22 mouse cellular contexts compared by ENCODE assay signal in genomic region chr13:103115116-103115515, GRCm38 (mm10).
A peak's percentile ranks its signal among the peaks of the same experiment; 100 is the strongest.
DNase-seq lines count a peak whose midpoint lies in the region; ATAC-seq and TF ChIP-seq lines count a peak whose summit lies in the region.
"Had no signal": no experiment of that assay in that cellular context is flagged by ENCODE, and none has a peak within 500 bp of the region (broad histone marks: within the 10 kb centered on the region; RNA-seq: fewer than 3 reads in every experiment).

No protein-coding gene starts in this region.

- H3K9me3 ChIP-seq in hindbrain, postnatal 0 days (ENCODE audit: low read length) = no peaks in the 10 kb centered on the region
- no peaks in the 10 kb centered on the region for H3K9me3 ChIP-seq in hindbrain, embryonic 12.5 days (replicated peaks)
- H3K9me3 ChIP-seq in midbrain, embryonic 11.5 days (ENCODE audit: control insufficient read depth, low read length) = no peaks in the 10 kb centered on the region
- H3K9me3 ChIP-seq in midbrain, embryonic 10.5 days (replicated peaks) = no peaks in the 10 kb centered on the region
- H3K9me3 ChIP-seq: embryonic facial prominence, embryonic 10.5 days; embryonic facial prominence, embryonic 13.5 days; forebrain, embryonic 12.5 days; forebrain, embryonic 15.5 days; G1E; heart, embryonic 10.5 days; heart, embryonic 13.5 days; hindbrain, embryonic 15.5 days; intestine, embryonic 15.5 days had no signal

- H3K9ac ChIP-seq in hindbrain, postnatal 0 days (replicated peaks; ENCODE audit: low read length) = no peak overlapping the region
- H3K9ac ChIP-seq in hindbrain, embryonic 12.5 days = no peak overlapping the region
- no peak overlapping the region for H3K9ac ChIP-seq in midbrain, embryonic 11.5 days (ENCODE audit: low read length)
- H3K9ac ChIP-seq: embryonic facial prominence, embryonic 13.5 days; forebrain, embryonic 12.5 days; forebrain, embryonic 15.5 days; heart, embryonic 13.5 days; hindbrain, embryonic 15.5 days; intestine, embryonic 15.5 days had no signal

- H3K4me1 ChIP-seq in hindbrain, postnatal 0 days (ENCODE audit: insufficient read depth, low read length) = no peaks in the 10 kb centered on the region
- peaks cover 21% of the 10 kb centered on the region for H3K4me1 ChIP-seq in hindbrain, embryonic 12.5 days
- peaks cover 2% of the 10 kb centered on the region; the same call in 1 of the 2 replicates for H3K4me1 ChIP-seq in midbrain, embryonic 11.5 days (ENCODE audit: control insufficient read depth, insufficient read depth, low read length)
- H3K4me1 ChIP-seq in midbrain, embryonic 10.5 days = peaks cover 45% of the 10 kb centered on the region

- 82% methylated on average over 4 of the region's 4 CpGs for WGBS in hindbrain, postnatal 0 days
- 69% methylated on average over 4 of the region's 4 CpGs for WGBS in hindbrain, embryonic 12.5 days
- WGBS in midbrain, embryonic 11.5 days = 68% methylated on average over 4 of the region's 4 CpGs
- WGBS in midbrain, embryonic 10.5 days = 80% methylated on average over 4 of the region's 4 CpGs

- H3K4me3 ChIP-seq in hindbrain, postnatal 0 days (ENCODE audit: low read length) = no peak overlapping the region
- H3K4me3 ChIP-seq in hindbrain, embryonic 12.5 days = no peak overlapping the region
- H3K4me3 ChIP-seq in midbrain, embryonic 11.5 days (ENCODE audit: low read depth, low read length) = no peak overlapping the region
- H3K4me3 ChIP-seq in midbrain, embryonic 10.5 days = no peak overlapping the region
- H3K4me3 ChIP-seq: embryonic facial prominence, embryonic 10.5 days; embryonic facial prominence, embryonic 13.5 days; erythroblast, embryonic 14.5 days; forebrain, embryonic 12.5 days; forebrain, embryonic 15.5 days; heart, adult 2 months; heart, embryonic 10.5 days; heart, embryonic 13.5 days; hindbrain, embryonic 15.5 days; intestine, embryonic 15.5 days had no signal

- no peak for TF ChIP-seq CTCF in hindbrain, postnatal 0 days (IDR thresholded peaks at IDR 0.05; ENCODE audit: low read depth)

- no peaks in the 10 kb centered on the region for H3K36me3 ChIP-seq in hindbrain, postnatal 0 days (ENCODE audit: insufficient read depth, low read length)
- H3K36me3 ChIP-seq in hindbrain, embryonic 12.5 days = no peaks in the 10 kb centered on the region
- H3K36me3 ChIP-seq in midbrain, embryonic 11.5 days (ENCODE audit: control insufficient read depth, insufficient read depth, low read length) = no peaks in the 10 kb centered on the region
- H3K36me3 ChIP-seq in midbrain, embryonic 10.5 days = no peaks in the 10 kb centered on the region
- H3K36me3 ChIP-seq: embryonic facial prominence, embryonic 10.5 days; embryonic facial prominence, embryonic 13.5 days; forebrain, embryonic 12.5 days; forebrain, embryonic 15.5 days; G1E; heart, embryonic 10.5 days; heart, embryonic 13.5 days; hindbrain, embryonic 15.5 days; intestine, embryonic 15.5 days had no signal

- H3K4me2 ChIP-seq in hindbrain, postnatal 0 days (ENCODE audit: low read depth, low read length) = no peak overlapping the region
- H3K4me2 ChIP-seq in hindbrain, embryonic 12.5 days (replicated peaks) = no peak overlapping the region
- H3K4me2 ChIP-seq in midbrain, embryonic 11.5 days = no peak overlapping the region
- H3K4me2 ChIP-seq: embryonic facial prominence, embryonic 13.5 days; forebrain, embryonic 12.5 days; forebrain, embryonic 15.5 days; heart, embryonic 13.5 days; hindbrain, embryonic 15.5 days; intestine, embryonic 15.5 days had no signal

- no peaks in the 10 kb centered on the region for H3K27me3 ChIP-seq in hindbrain, postnatal 0 days (ENCODE audit: insufficient read depth, low read length)
- no peaks in the 10 kb centered on the region for H3K27me3 ChIP-seq in hindbrain, embryonic 12.5 days
- H3K27me3 ChIP-seq in midbrain, embryonic 11.5 days (ENCODE audit: control insufficient read depth, insufficient read depth, low read length) = no peaks in the 10 kb centered on the region
- 0 out of 2 replicates have a peak, but pooled peaks cover 5% of the 10 kb centered on the region for H3K27me3 ChIP-seq in midbrain, embryonic 10.5 days (ENCODE audit: low read depth, poor library complexity, severe bottlenecking)
- H3K27me3 ChIP-seq: CH12.LX; embryonic facial prominence, embryonic 13.5 days; forebrain, embryonic 12.5 days; forebrain, embryonic 15.5 days; heart, embryonic 13.5 days; hindbrain, embryonic 15.5 days; intestine, embryonic 15.5 days had no signal

- ATAC-seq in hindbrain, postnatal 0 days = no peak
- ATAC-seq in hindbrain, embryonic 12.5 days (ENCODE audit: low FRiP score) = no peak
- no peak for ATAC-seq in midbrain, embryonic 11.5 days (ENCODE audit: low FRiP score)
- ATAC-seq: intestine, embryonic 15.5 days had no signal

- 0 out of 2 replicates have a peak overlapping the region, but pooled peaks have one; percentile 41 for H3K27ac ChIP-seq in hindbrain, postnatal 0 days
- no peak overlapping the region for H3K27ac ChIP-seq in hindbrain, embryonic 12.5 days
- no peak overlapping the region for H3K27ac ChIP-seq in midbrain, embryonic 11.5 days (ENCODE audit: low read depth, low read length)
- H3K27ac ChIP-seq in midbrain, embryonic 10.5 days (replicated peaks) = no peak overlapping the region
- H3K27ac ChIP-seq: embryonic facial prominence, embryonic 13.5 days; forebrain, embryonic 12.5 days; forebrain, embryonic 15.5 days; heart, adult 2 months; heart, embryonic 10.5 days; intestine, embryonic 15.5 days had no signal

- no peak for DNase-seq in hindbrain, postnatal 0 days (ENCODE audit: low spot score)
- DNase-seq in midbrain, embryonic 11.5 days (ENCODE audit: low spot score, missing footprints) = peak; percentile 81
- DNase-seq in midbrain, embryonic 10.5 days (ENCODE audit: low spot score) = no peak
- DNase-seq in 3T3-L1 (ENCODE audit: low read depth, low spot score) (peak; percentile 64), NIH3T3 (ENCODE audit: low read depth) (peak; percentile 45)
- no peak for DNase-seq in adrenal gland, postnatal 10 days
- DNase-seq in cerebellum, adult 9-10 months = no peak
- DNase-seq: B cell, adult 2 months; embryo, embryonic 11 days had no signal

Comparison
In these comparisons a context has a peak if more than half of its experiments do, and no peak if none do; other contexts are left out.
1. DNase-seq: peak in midbrain, embryonic 11.5 days (single experiment), 3T3-L1 (single experiment) and NIH3T3 (single experiment); none in hindbrain, postnatal 0 days (single experiment), midbrain, embryonic 10.5 days (single experiment), adrenal gland, postnatal 10 days (single experiment) and cerebellum, adult 9-10 months (single experiment).